Mouse (Mus musculus) stomach, postnatal 0 days (tissue): ENCODE data around the gene Pacsin3.

ENCODE experiments used
- CTCF ChIP-seq: IDR thresholded peaks from 2 replicates; pipeline ENCODE4 v1.5.1; 2016; ENCODE audit warnings: antibody characterized with exemption, low read depth, mild to moderate bottlenecking, moderate library complexity
- EP300 ChIP-seq: optimal IDR thresholded peaks from 2 replicates; pipeline ENCODE3; 2016; ENCODE audit warnings: antibody characterized with exemption

DNA sequence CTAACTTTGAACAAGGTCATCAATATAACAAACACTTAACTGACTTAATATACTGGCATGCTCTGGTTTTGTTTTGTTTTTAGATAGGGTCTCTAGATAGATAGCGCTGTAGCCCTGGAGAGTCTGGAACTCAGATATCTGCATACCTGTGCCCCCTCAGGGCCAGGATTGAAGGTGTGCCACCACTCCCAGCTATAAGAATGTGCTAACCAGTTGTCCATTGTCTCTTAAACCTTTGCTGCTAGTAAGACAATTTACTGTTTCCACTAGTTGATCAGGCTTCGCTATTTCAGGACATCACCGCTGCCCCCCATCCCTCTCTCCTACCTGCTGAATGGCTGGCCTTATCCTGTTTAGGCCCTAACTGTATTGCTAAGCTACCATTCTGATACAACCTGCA, 35.3 kb upstream of the Pacsin3 start:
- TF ChIP-seq CTCF (no peak), EP300 (no peak)
